Mouse (Mus musculus) embryo, embryonic 10 days (tissue): ENCODE measurements around the gene Cpn1.

Source experiments
- DNase-seq: peaks from one replicate; pipeline ENCODE4 v3.0.0-alpha.2; 2015; ENCODE audit warnings: low spot score

Cpn1 gene

GRCm38 (mm10) chr19:43986069-43986794 is at the start of gene Cpn1:
Gene Cpn1, minus strand, starts transcription at chr19:43986556.
- DNase-seq, result peak; percentile 65

DNA sequence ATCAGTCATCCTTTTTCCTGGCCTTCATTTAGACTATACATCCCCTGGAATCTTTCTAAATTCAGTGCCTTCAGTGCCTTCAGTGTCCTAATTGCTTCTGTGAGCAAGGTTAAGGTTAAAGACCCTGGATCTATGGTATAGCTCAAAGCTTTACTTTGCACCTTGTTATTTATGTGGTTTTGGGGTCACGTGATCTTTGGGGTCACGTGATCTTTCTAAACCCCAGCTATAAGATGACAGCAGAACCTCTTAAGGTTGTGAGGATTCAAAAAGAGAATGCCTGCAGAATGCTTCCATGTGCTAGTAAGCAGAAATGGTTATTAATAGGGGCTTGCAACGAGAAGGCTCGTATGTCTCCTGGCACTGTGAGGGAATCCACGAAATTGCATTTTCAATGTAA is 47.0 kb upstream of the Cpn1 start:
- no peak for DNase-seq

- DNase-seq, result no peak
Measured at GRCm38 (mm10) chr19:44032046-44032744, 45.8 kb upstream of the Cpn1 start.

DNA sequence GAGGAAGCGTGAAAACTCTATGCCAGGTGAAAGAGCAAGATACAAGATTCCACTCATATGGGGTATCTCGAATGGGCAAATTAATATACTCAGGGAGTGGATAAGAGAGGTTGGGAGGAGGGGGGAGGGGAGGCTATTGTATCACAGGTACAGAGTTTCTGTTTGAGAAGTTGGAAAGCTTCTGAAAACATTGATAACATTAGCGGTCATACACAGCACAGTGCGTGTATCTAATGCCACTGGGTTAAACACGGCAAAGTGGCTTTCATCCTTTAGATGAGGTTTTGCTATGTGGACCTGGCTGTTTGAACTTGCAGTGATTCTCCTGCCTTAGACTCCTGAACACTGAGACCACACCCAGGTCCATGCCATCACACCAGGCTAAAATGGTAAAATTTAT is 43.7 kb upstream of the Cpn1 start:
- DNase-seq, result no peak

DNA sequence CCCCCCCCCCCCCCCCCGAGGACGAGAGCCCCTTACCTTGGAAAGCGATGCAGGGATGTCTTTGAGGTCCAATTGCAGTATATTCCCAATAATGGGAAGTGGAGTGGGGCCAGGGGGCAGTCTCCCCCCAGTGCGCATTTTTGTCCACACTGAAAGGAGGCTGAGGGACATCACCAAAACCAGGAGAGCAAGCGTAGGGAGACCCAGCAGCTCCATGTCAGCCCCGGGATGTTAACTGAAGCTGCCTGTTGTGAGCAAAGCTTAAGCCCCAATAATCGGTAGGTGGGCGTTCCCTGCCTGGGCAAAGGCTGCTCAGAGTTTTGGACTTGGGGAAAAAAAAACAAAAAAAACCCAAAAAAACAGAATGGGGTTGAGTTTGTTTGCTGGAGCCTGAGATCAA is 42.6 kb upstream of the Cpn1 start, which contains the start of gene Cyp2c23:
Cyp2c23 (minus strand) TSS at position 237 of the 400 bp plus-strand sequence.
- no peak for DNase-seq

GRCm38 (mm10) chr19:44026956-44027530 is 40.7 kb upstream of the Cpn1 start:
- DNase-seq, result no peak

DNA sequence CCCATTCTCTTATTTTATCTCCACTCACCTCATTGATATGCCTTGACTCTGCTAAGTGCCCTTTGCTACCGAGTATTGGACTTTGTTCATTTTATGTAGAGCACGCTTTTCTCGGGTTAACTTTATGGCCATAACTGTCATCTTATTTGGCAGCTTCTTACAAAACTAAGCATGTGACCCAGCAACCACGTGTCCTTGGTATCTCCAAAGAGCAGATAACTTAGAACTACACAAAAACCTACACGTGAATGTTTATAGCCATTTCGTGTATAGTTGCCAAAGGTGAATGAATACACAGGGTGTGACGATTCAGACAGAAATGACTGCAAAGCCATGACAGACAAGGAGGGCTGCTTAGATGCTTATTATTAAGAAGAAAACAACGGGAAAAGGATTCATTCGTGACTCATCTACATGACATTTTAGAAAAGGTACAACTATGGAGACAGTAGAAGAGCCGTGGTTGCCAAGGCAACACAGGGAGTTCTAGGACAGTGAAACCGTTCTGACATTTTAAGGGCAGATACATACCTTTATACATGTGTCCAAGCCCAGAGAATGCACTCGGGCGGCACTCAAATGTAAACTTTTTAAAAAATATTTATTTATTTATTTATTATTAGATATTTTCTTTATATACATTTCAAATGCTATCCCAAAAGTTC is 38.7 kb upstream of the Cpn1 start:
- no peak for DNase-seq

- no peak for DNase-seq
Measured at GRCm38 (mm10) chr19:44023066-44023465, 36.7 kb upstream of the Cpn1 start.

DNA sequence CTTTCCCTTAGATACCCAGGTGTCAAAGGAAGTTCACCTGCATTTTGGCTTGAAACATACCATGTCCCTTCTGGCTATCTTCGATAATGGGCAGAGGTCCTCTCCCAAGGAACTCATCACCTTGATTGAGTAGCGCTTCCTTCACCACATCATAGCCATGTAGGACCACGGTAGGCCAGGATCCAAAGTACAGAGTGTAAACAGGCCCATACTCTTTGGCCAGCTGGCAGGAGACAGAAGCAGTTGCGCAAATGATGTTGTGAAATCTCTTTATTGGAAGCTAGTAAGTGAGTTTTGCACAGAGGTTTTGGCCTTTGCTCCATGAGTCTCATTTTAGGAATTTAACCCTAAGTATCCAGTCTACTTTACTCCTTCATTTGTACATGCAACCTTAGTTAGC is 35.1 kb upstream of the Cpn1 start:
- DNase-seq, result no peak

DNA sequence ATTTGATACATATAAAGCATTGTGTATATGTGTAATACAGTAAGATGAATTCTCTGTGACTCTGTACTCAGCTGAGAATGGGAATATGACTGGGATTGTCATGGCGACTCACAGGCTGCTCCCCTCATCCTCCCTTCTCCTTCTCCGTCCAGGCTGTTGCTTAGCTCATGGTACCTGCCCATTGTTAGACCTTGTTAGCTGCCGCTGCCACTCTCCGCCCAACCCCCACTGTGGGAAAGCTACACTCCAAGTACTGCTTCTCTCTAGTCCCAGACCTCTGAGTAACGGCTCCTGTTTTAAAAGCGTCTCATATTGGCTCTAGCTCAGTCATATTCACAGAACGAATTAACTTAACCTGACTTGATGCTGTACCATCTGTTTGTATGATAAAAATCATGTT is 33.4 kb upstream of the Cpn1 start:
- no peak for DNase-seq

GRCm38 (mm10) chr19:44013862-44014261 is 27.5 kb upstream of the Cpn1 start:
- DNase-seq, result no peak

GRCm38 (mm10) chr19:44008784-44009183 is 22.4 kb upstream of the Cpn1 start:
- no peak for DNase-seq

GRCm38 (mm10) chr19:44007186-44007585 is 20.8 kb upstream of the Cpn1 start:
- peak; percentile 31 for DNase-seq

- no peak for DNase-seq
Measured at GRCm38 (mm10) chr19:44005025-44005424, 18.7 kb upstream of the Cpn1 start.

DNA sequence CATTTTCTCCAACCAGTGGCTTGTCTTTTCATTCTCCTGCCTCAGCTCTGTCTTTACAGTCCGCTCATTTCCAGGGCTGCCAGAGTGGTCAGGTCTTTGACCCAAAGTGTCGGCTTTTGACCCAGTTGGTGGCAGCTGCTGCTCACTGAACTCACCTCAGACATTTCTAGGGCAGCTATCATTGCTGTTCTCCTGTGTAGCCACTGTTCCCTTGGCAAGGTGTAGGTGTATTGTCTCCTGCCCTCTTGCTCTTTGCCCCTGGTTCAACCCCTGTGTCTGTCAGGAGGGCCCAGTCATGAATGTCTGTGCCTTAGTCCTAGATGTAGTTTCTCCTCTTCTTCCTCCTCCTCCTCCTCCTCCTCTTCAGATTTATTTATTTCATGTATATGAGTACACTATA is 17.9 kb upstream of the Cpn1 start:
- DNase-seq, result no peak

DNA sequence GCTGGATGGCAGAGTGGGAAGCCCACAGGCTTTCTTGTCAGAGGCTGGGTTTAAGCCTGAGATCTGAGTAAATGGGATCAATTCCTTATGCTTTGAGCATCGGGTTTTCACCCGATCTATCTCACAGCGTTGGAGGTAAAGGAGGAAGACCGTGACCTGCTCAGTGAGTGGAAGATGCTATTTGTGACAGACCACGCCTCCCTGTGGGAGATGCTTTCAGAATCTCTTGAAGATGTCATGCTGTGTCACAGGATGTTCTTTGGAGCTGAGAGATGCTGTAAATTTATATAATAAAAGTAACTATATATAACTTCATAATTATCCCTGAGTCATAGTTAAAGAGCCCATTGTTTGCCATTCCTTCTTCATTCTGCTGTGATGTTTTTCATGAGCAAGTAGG is 14.4 kb upstream of the Cpn1 start:
- DNase-seq, result no peak

DNA sequence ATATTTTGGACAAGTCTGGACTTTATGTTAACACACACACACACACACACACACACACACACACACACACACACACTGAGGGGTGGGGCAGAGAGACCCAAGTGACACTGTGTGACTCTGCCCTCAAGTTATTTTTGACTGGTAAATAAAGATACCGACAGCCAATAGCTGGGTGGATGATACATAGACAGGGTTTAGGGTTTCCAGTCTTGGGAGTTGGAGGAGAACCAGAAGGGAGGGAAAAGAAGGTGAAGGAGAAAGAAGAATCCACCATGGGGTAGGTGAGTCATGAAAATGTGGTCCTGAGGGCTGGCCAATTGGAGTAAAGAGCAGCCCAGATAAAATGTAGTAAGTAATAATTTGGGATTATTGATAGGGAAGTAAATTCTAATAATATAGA is 13.7 kb upstream of the Cpn1 start:
- DNase-seq, result no peak

DNA sequence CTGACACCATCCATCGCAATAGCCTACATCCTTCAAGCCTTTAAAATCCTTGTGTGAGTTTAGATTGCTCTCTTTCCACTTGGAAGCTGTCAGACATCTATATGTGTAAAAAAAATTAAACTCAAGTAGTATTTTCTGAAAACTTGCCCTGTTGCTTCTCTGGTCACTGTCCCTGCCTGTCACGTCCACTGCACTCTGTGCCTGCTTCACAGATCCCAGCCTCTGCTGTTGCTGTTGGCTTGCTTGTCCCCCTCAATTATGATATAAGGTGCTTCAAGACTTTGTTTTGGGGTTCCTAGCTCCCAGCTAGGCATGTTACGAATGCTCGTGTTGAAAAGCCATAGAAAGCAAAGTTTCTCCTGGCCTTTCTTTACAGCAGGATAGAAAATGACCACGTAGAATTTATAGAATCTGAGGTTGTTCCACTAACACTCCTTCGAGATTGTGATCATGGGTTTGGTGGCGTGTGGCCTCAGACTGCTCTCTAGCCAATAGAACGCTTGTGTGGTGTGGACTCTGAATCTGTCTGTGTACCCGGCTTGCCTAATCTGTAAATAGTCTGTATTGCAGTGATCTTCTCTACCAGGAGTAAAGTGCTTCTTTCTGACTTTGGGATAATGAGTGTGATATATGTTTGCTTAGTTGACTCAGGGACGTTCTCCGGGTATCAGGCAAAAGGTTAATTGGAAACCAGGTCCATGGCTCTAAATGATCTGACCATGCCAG is 12.6 kb upstream of the Cpn1 start:
- DNase-seq, result no peak

- DNase-seq, result no peak
Measured at GRCm38 (mm10) chr19:43998101-43998500, 11.7 kb upstream of the Cpn1 start.

- no peak for DNase-seq
Measured at GRCm38 (mm10) chr19:43995427-43995826, 9.1 kb upstream of the Cpn1 start.

DNA sequence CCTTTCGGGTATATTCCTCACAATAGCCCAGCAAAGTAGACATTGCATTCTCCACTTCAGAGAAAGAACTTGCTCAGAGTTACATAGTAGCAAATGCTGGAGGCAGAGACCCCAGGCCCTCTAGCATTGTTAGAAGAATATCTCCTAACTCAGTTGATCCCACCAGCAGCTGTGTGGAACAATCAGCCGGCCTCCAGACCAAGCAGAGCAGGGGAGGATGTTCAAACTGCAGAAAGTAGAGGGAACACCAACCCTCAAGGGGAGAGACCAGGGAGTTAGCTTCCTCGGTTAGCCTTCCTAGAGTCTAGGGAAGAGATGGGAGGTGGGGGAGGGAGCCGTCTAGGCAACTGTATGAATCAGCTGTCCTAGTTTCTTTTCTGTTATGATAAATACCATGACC is 6.1 kb upstream of the Cpn1 start:
- DNase-seq, result no peak

GRCm38 (mm10) chr19:43990362-43990761 is 4.0 kb upstream of the Cpn1 start:
- no peak for DNase-seq
